Mouse (Mus musculus): ENCODE results near the gene Fpr3.
A peak's percentile ranks its signal among the peaks of the same experiment; 100 is the strongest.
"Not testable (repeated sequence)": the region's sequence is repeated elsewhere in the genome, so short reads cannot be mapped to it uniquely, and the experiment has no call there.

Fpr3 gene

GRCm38 (mm10) chr17:17887774-17888248, at the start of gene Fpr3, which contains the start of gene Fpr2:
Gene Fpr3, plus strand, starts transcription at chr17:17887852.
Gene Fpr2, plus strand, starts transcription at chr17:17887824.
- no peak for DNase-seq (ENCODE audit: low spot score)

GRCm38 (mm10) chr17:17837919-17838701, 49.5 kb upstream of the Fpr3 start:
- peak; percentile 88 for DNase-seq (ENCODE audit: low spot score)

- DNase-seq (ENCODE audit: low spot score) = peak; percentile 7
Measured at GRCm38 (mm10) chr17:17839276-17839675, 48.4 kb upstream of the Fpr3 start.

- DNase-seq (ENCODE audit: low spot score) = no peak
Measured at GRCm38 (mm10) chr17:17840796-17841195, 46.9 kb upstream of the Fpr3 start.

- no peak for DNase-seq (ENCODE audit: low spot score)
Measured at GRCm38 (mm10) chr17:17843534-17844261, 44.0 kb upstream of the Fpr3 start.

- not testable (repeated sequence) for DNase-seq (ENCODE audit: low spot score)
Measured at GRCm38 (mm10) chr17:17844606-17845005, 43.0 kb upstream of the Fpr3 start.

- DNase-seq (ENCODE audit: low spot score) = no peak
Measured at GRCm38 (mm10) chr17:17845187-17846027, 42.2 kb upstream of the Fpr3 start.

- DNase-seq (ENCODE audit: low spot score) = peak; percentile 13
Measured at GRCm38 (mm10) chr17:17848988-17849387, 38.7 kb upstream of the Fpr3 start.

GRCm38 (mm10) chr17:17849906-17850712, 37.5 kb upstream of the Fpr3 start:
- no peak for DNase-seq (ENCODE audit: low spot score)

- no peak for DNase-seq (ENCODE audit: low spot score)
Measured at GRCm38 (mm10) chr17:17855064-17855838, 32.4 kb upstream of the Fpr3 start, which contains the start of gene Has1. Gene Has1, minus strand, starts transcription at chr17:17855205.

- no peak for DNase-seq (ENCODE audit: low spot score)
Measured at GRCm38 (mm10) chr17:17856612-17857011, 31.0 kb upstream of the Fpr3 start.

GRCm38 (mm10) chr17:17857446-17857845, 30.2 kb upstream of the Fpr3 start:
- no peak for DNase-seq (ENCODE audit: low spot score)

GRCm38 (mm10) chr17:17860110-17860509, 27.5 kb upstream of the Fpr3 start:
- DNase-seq (ENCODE audit: low spot score) = no peak

- DNase-seq (ENCODE audit: low spot score) = no peak
Measured at GRCm38 (mm10) chr17:17862360-17862759, 25.3 kb upstream of the Fpr3 start.

- DNase-seq (ENCODE audit: low spot score) = no peak
Measured at GRCm38 (mm10) chr17:17865168-17865567, 22.5 kb upstream of the Fpr3 start.

- no peak for DNase-seq (ENCODE audit: low spot score)
Measured at GRCm38 (mm10) chr17:17866801-17867469, 20.7 kb upstream of the Fpr3 start.

GRCm38 (mm10) chr17:17870892-17871550, 16.6 kb upstream of the Fpr3 start:
- DNase-seq (ENCODE audit: low spot score) = no peak

GRCm38 (mm10) chr17:17871697-17872096, 16.0 kb upstream of the Fpr3 start:
- DNase-seq (ENCODE audit: low spot score) = no peak

- DNase-seq (ENCODE audit: low spot score) = no peak
Measured at GRCm38 (mm10) chr17:17879347-17879746, 8.3 kb upstream of the Fpr3 start.
